Mouse (Mus musculus) ES-Bruce4 (cell line): ENCODE data around the gene Adcy9. TPM values are rescaled to one million over a fixed set of nuclear protein-coding genes. Genes with fewer than 3 reads are reported as not detected.

Experiments used
- H3K27ac ChIP-seq: 2 replicates; pipeline ENCODE4 v1.5.1; 2012; ENCODE audit warnings: low read length, inconsistent platforms; ENCODE audit not compliant: insufficient read depth
- H3K27me3 ChIP-seq: 2 replicates; pipeline ENCODE4 v1.6.1; 2012; ENCODE audit warnings: mild to moderate bottlenecking, low read length, inconsistent platforms; ENCODE audit not compliant: control insufficient read depth, poor library complexity, insufficient read depth, severe bottlenecking
- H3K36me3 ChIP-seq: 2 replicates; pipeline ENCODE4 v1.6.1; 2012; ENCODE audit warnings: inconsistent platforms, mild to moderate bottlenecking, low read length, moderate library complexity; ENCODE audit not compliant: control insufficient read depth, poor library complexity, insufficient read depth, severe bottlenecking
- H3K4me1 ChIP-seq: one replicate; pipeline ENCODE4 v1.8.1; 2011; ENCODE audit warnings: low read length; ENCODE audit not compliant: control insufficient read depth, insufficient read depth
- H3K4me3 ChIP-seq: 2 replicates; pipeline ENCODE4 v1.5.1; 2011; ENCODE audit warnings: low read depth, mild to moderate bottlenecking, low read length
- H3K9ac ChIP-seq: 2 replicates; pipeline ENCODE4 v1.6.1; 2012; ENCODE audit warnings: low read depth, mild to moderate bottlenecking, inconsistent platforms; ENCODE audit not compliant: poor library complexity, severe bottlenecking
- H3K9me3 ChIP-seq: replicated peaks from 2 replicates; pipeline ENCODE4 v1.6.1; 2012; ENCODE audit warnings: mild to moderate bottlenecking, low read length, inconsistent platforms; ENCODE audit not compliant: control insufficient read depth, poor library complexity, insufficient read depth, severe bottlenecking
- CTCF ChIP-seq: IDR thresholded peaks from one replicate; pipeline ENCODE4 v1.8.1; 2011; ENCODE audit warnings: low read depth, low read length
- EP300 ChIP-seq: IDR thresholded peaks from 2 replicates; pipeline ENCODE4 v1.6.1; 2011; ENCODE audit warnings: low read depth, low read length; ENCODE audit not compliant: insufficient read depth
- POLR2A ChIP-seq: IDR thresholded peaks from one replicate; pipeline ENCODE4 v1.8.1; 2011; ENCODE audit warnings: low read length; ENCODE audit not compliant: insufficient read depth
- polyA plus RNA-seq: library from polyadenylated mRNA; stranded (reverse); fragments of >200 nt; gene quantifications from 2 replicates; pipeline ENCODE4 v1.2.4, GENCODE M21; 2011; ENCODE audit warnings: low read depth; ENCODE audit not compliant: missing spikeins, insufficient read depth, insufficient read length

Gene Adcy9
- polyA plus RNA-seq, 1 experiment: 1.9 TPM

- no peak overlapping the region for H3K4me3 ChIP-seq
- TF ChIP-seq EP300: no peak
- TF ChIP-seq CTCF: no peak
- no peak for TF ChIP-seq POLR2A
- H3K36me3 ChIP-seq: no peaks in the 10 kb centered on the region
- no peak overlapping the region for H3K27ac ChIP-seq
- H3K9ac ChIP-seq: no peak overlapping the region
- H3K9me3 ChIP-seq: no peaks in the 10 kb centered on the region
- no peaks in the 10 kb centered on the region for H3K4me1 ChIP-seq
- no peaks in the 10 kb centered on the region for H3K27me3 ChIP-seq
Measured at GRCm38 (mm10) chr16:4454563-4454962, 34.3 kb upstream of the Adcy9 start.

- Histone ChIP-seq H3K9ac (no peak overlapping the region), H3K36me3 (no peaks in the 10 kb centered on the region), H3K27me3 (no peaks in the 10 kb centered on the region), H3K9me3 (no peaks in the 10 kb centered on the region), H3K27ac (no peak overlapping the region), H3K4me1 (no peaks in the 10 kb centered on the region), H3K4me3 (no peak overlapping the region)
- TF ChIP-seq CTCF (no peak), POLR2A (no peak), EP300 (no peak)
Measured at GRCm38 (mm10) chr16:4449418-4449817, 29.1 kb upstream of the Adcy9 start.

- H3K4me3 ChIP-seq: no peak overlapping the region
- no peak overlapping the region for H3K27ac ChIP-seq
- H3K27me3 ChIP-seq: no peaks in the 10 kb centered on the region
- no peak for TF ChIP-seq CTCF
- TF ChIP-seq EP300: no peak
- no peak for TF ChIP-seq POLR2A
- H3K36me3 ChIP-seq: no peaks in the 10 kb centered on the region
- no peaks in the 10 kb centered on the region for H3K9me3 ChIP-seq
- no peaks in the 10 kb centered on the region for H3K4me1 ChIP-seq
- H3K9ac ChIP-seq: peak overlapping the region; percentile 35; the same call in 1 of the 2 replicates
Measured at GRCm38 (mm10) chr16:4448235-4448634, 27.9 kb upstream of the Adcy9 start.

- Histone ChIP-seq H3K4me1 (no peaks in the 10 kb centered on the region), H3K27me3 (no peaks in the 10 kb centered on the region), H3K9me3 (no peaks in the 10 kb centered on the region), H3K9ac (no peak overlapping the region), H3K27ac (no peak overlapping the region), H3K4me3 (no peak overlapping the region), H3K36me3 (no peaks in the 10 kb centered on the region)
- TF ChIP-seq EP300 (no peak), CTCF (no peak), POLR2A (no peak)
Measured at GRCm38 (mm10) chr16:4446395-4446794, 26.1 kb upstream of the Adcy9 start.

GRCm38 (mm10) chr16:4444378-4444777, 24.1 kb upstream of the Adcy9 start:
- H3K4me3 ChIP-seq: no peak overlapping the region
- H3K27me3 ChIP-seq: no peaks in the 10 kb centered on the region
- H3K9me3 ChIP-seq: no peaks in the 10 kb centered on the region
- no peaks in the 10 kb centered on the region for H3K4me1 ChIP-seq
- no peak overlapping the region for H3K9ac ChIP-seq
- H3K36me3 ChIP-seq: no peaks in the 10 kb centered on the region
- H3K27ac ChIP-seq: no peak overlapping the region
- TF ChIP-seq CTCF: no peak
- no peak for TF ChIP-seq POLR2A
- TF ChIP-seq EP300: no peak

GRCm38 (mm10) chr16:4439302-4440066, 19.2 kb upstream of the Adcy9 start:
- no peak overlapping the region for H3K9ac ChIP-seq
- no peaks in the 10 kb centered on the region for H3K36me3 ChIP-seq
- no peak overlapping the region for H3K27ac ChIP-seq
- H3K27me3 ChIP-seq: no peaks in the 10 kb centered on the region
- no peaks in the 10 kb centered on the region for H3K9me3 ChIP-seq
- no peaks in the 10 kb centered on the region for H3K4me1 ChIP-seq
- no peak overlapping the region for H3K4me3 ChIP-seq
- no peak for TF ChIP-seq EP300
